Mouse (Mus musculus) lung, postnatal 0 days (tissue): ENCODE data around the gene Anxa5.

Experiments used
- CTCF ChIP-seq: IDR thresholded peaks from 2 replicates; pipeline ENCODE4 v1.5.1; 2016; ENCODE audit warnings: antibody characterized with exemption, mild to moderate bottlenecking
- EP300 ChIP-seq: IDR thresholded peaks from 2 replicates; pipeline ENCODE4 v1.6.1; 2016; ENCODE audit warnings: antibody characterized with exemption, mild to moderate bottlenecking, control low read depth

GRCm38 (mm10) chr3:36491535-36491934 lies 15.8 kb upstream of the Anxa5 start:
- no peak for TF ChIP-seq EP300
- no peak for TF ChIP-seq CTCF
